Mouse (Mus musculus): ENCODE data around the gene Hoxa9. TPM values are rescaled to one million over a fixed set of nuclear protein-coding genes. Genes with fewer than 3 reads are reported as not detected.

Gene Hoxa9
- polyA plus RNA-seq, 1 experiment from 2014 or later: 0.11 TPM

GRCm38 (mm10) chr6:52185834-52186233 is 45.1 kb downstream of the Hoxa9 start:
- Histone ChIP-seq H3K27ac (no peak overlapping the region), H3K36me3 (ENCODE audit: inconsistent target) (no peaks in the 10 kb centered on the region), H3K79me2 (ENCODE audit: inconsistent target) (no peaks in the 10 kb centered on the region), H3K4me3 (ENCODE audit: inconsistent target) (no peak overlapping the region)
- WGBS (ENCODE audit: missing documents): 83% methylated on average over 3 of the region's 3 CpGs

GRCm38 (mm10) chr6:52185222-52185621 is 45.7 kb downstream of the Hoxa9 start:
- WGBS (ENCODE audit: missing documents): 86% methylated on average over 15 of the region's 19 CpGs
- Histone ChIP-seq H3K36me3 (ENCODE audit: inconsistent target) (no peaks in the 10 kb centered on the region), H3K4me3 (ENCODE audit: inconsistent target) (no peak overlapping the region), H3K27ac (no peak overlapping the region), H3K79me2 (ENCODE audit: inconsistent target) (no peaks in the 10 kb centered on the region)

DNA sequence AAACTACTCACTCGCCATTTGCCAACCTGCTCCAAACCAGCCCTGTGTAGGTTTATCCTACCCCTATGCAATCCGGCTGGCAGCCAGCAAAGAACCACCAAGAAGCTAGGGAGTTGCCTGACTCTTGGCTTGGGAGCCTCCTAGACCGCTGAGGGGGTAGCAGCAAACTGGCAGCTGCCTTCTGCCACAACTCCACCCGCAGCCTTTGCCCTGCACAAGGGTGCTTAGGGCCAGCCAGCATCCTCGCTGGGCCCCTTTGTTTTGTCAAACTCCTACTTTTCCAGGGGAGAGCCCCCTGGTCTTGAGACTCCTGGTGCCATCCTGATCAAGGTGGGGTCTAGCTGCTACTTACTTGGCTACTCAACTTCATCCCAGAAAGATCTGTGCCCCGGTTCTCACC is 46.2 kb downstream of the Hoxa9 start:
- Histone ChIP-seq H3K4me3 (ENCODE audit: inconsistent target) (no peak overlapping the region), H3K36me3 (ENCODE audit: inconsistent target) (no peaks in the 10 kb centered on the region), H3K27ac (no peak overlapping the region), H3K79me2 (ENCODE audit: inconsistent target) (no peaks in the 10 kb centered on the region)
- 85% methylated on average over 6 of the region's 6 CpGs for WGBS (ENCODE audit: missing documents)

GRCm38 (mm10) chr6:52183311-52184080 is 47.4 kb downstream of the Hoxa9 start:
- Histone ChIP-seq H3K36me3 (ENCODE audit: inconsistent target) (no peaks in the 10 kb centered on the region), H3K27ac (no peak overlapping the region), H3K79me2 (ENCODE audit: inconsistent target) (no peaks in the 10 kb centered on the region), H3K4me3 (ENCODE audit: inconsistent target) (no peak overlapping the region)
- 93% methylated on average over 10 of the region's 10 CpGs for WGBS (ENCODE audit: missing documents)

- WGBS (ENCODE audit: missing documents): 100% methylated on average over 1 of the region's 1 CpGs
- H3K36me3 ChIP-seq (ENCODE audit: inconsistent target): no peaks in the 10 kb centered on the region
- H3K4me3 ChIP-seq (ENCODE audit: inconsistent target): no peak overlapping the region
- no peaks in the 10 kb centered on the region for H3K79me2 ChIP-seq (ENCODE audit: inconsistent target)
- no peak overlapping the region for H3K27ac ChIP-seq
Observed at GRCm38 (mm10) chr6:52182793-52183192, 48.1 kb downstream of the Hoxa9 start.

DNA sequence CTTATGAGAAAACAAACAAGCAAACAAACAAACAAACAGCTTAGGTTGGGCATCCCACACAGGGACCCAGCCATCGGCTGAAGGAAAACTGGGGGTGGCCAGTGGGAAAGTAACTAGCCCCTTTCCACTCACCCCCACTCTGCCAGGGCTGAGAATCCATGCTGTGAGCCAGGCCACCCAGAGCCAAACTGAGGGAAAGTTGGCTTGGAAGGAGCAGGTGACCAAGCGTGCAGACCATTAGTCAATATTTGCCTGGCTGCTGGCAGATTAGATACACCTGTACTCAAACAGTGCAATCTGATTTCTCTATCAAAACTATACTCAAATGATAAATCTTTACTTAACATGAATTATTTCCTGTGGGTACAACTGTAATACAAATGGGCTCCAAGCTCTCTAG is 48.9 kb downstream of the Hoxa9 start:
- 100% methylated on average over 2 of the region's 2 CpGs for WGBS (ENCODE audit: missing documents)

GRCm38 (mm10) chr6:52180726-52181125 is 50.2 kb downstream of the Hoxa9 start:
- WGBS (ENCODE audit: missing documents): 100% methylated on average over 3 of the region's 3 CpGs
- Histone ChIP-seq H3K4me3 (ENCODE audit: inconsistent target) (no peak overlapping the region), H3K79me2 (ENCODE audit: inconsistent target) (no peaks in the 10 kb centered on the region), H3K27ac (no peak overlapping the region), H3K36me3 (ENCODE audit: inconsistent target) (no peaks in the 10 kb centered on the region)

More for the DNA sequence above, 48.9 kb downstream of the Hoxa9 start:
- no peaks in the 10 kb centered on the region for H3K36me3 ChIP-seq (ENCODE audit: inconsistent target)
- H3K4me3 ChIP-seq (ENCODE audit: inconsistent target): no peak overlapping the region
- H3K79me2 ChIP-seq (ENCODE audit: inconsistent target): no peaks in the 10 kb centered on the region
- H3K27ac ChIP-seq: no peak overlapping the region

DNA sequence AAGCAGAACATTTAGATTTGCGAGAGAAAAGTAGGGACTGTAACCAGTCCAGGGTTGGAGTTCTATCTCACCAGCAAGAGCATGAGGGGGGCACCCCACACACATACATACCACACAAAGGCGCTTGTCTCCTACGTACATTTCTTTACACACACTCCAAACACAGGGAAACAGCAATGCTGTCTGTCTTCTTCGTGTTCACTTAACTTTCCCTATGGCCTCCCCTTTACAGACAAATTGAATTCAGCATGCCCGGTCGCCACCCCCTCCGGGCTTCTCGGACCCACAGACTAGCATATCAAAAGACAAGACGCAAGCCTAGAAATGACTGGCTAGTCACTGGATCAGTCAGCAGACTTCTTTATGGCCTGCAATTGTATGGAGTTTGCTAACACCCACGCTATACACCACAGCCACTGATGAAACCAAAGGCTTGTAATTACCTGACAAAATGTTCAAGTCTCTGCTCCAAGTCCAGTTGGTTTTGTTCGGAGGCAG is 50.6 kb downstream of the Hoxa9 start:
- Histone ChIP-seq H3K27ac (no peak overlapping the region), H3K36me3 (ENCODE audit: inconsistent target) (no peaks in the 10 kb centered on the region), H3K79me2 (ENCODE audit: inconsistent target) (no peaks in the 10 kb centered on the region), H3K4me3 (ENCODE audit: inconsistent target) (no peak overlapping the region)
- 96% methylated on average over 11 of the region's 11 CpGs for WGBS (ENCODE audit: missing documents)

DNA sequence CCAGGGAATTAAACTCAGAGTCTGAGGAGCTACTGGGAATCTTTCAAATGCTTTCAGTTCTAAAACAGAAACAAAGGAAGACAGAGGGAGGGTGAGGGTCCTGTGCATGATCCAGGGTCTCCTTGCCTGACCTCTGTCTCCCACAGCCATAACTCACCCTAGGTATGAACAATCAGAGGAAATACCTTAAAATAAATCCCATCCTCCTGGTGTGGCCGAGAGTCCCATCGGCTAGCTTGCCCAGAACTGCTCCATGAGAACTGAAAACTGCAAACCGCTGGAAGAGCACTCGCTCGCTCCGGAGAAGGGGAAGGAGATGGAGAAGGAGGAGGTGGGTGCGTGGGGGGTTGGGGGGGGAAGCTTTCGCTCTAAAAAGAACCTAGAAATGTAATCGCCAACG is 51.2 kb downstream of the Hoxa9 start:
- no peaks in the 10 kb centered on the region for H3K36me3 ChIP-seq (ENCODE audit: inconsistent target)
- 93% methylated on average over 8 of the region's 10 CpGs for WGBS (ENCODE audit: missing documents)

DNA sequence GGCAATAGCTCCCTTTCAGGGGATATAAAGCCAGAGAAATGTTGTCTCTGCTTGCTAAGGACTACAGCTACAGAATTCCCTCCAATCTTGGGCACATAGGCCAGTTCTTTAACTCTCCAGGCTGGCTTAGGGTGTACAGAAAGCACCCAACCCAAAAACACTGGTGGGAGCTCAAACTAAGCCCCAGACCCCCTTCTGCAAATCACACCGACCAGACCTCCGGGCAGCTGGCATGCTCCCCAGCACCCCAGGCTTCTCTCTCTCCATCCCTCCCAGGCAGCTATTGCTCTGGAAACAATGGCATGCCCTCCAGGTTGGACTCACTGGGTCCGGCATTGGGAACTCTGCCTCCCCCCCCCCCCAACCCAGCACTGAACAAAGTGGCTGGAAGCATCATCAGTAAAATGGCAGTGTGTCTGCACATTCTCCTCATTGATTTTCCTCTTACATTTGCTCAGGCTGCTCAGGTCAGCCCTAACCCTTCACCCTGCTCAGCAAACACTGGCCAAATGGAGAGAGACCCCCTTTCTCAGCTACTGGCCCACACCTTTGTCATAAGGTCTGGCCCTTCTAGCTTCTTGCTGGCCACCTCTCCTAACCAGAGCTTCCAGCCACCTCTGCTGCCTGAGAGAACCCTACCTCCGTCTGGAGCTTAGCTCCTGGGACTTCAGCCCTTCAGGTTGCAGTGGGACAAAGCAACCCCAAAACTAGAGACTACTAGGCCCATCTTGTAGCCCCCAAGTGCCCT is 51.8 kb downstream of the Hoxa9 start:
- 100% methylated on average over 4 of the region's 4 CpGs for WGBS (ENCODE audit: missing documents)
- H3K4me3 ChIP-seq (ENCODE audit: inconsistent target): no peak overlapping the region
- no peak overlapping the region for H3K27ac ChIP-seq
- no peaks in the 10 kb centered on the region for H3K36me3 ChIP-seq (ENCODE audit: inconsistent target)
- no peaks in the 10 kb centered on the region for H3K79me2 ChIP-seq (ENCODE audit: inconsistent target)

More for the DNA sequence above, 51.2 kb downstream of the Hoxa9 start:
- H3K27ac ChIP-seq: no peak overlapping the region
- H3K79me2 ChIP-seq (ENCODE audit: inconsistent target): no peaks in the 10 kb centered on the region
- no peak overlapping the region for H3K4me3 ChIP-seq (ENCODE audit: inconsistent target)

DNA sequence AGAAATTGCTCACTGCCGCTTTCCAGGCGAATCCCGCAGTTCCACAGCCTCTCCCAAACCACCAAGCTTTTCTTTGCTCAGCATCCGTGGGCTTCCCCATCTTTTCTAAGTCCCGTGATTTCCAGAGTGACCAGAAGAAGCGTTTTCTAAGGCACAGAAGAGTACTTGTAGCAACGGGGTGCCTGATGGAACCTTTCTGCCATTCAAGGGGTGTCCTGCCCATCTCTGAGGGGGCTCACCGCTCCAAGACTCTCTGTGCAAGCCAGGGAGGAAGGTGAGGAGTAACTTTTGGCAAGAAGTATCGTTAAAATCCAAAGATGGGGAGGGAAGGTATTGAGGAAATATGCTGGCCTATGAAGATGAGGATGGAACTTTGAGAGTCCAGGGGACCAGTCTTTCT is 53.1 kb downstream of the Hoxa9 start:
- Histone ChIP-seq H3K79me2 (ENCODE audit: inconsistent target) (no peaks in the 10 kb centered on the region), H3K27ac (no peak overlapping the region), H3K4me3 (ENCODE audit: inconsistent target) (no peak overlapping the region), H3K36me3 (ENCODE audit: inconsistent target) (no peaks in the 10 kb centered on the region)
- WGBS (ENCODE audit: missing documents): 96% methylated on average over 9 of the region's 9 CpGs

GRCm38 (mm10) chr6:52177061-52177735 is 53.7 kb downstream of the Hoxa9 start, which contains the start of gene 5730596B20Rik:
Gene 5730596B20Rik, plus strand, starts transcription at chr6:52177498.
- no peaks in the 10 kb centered on the region for H3K36me3 ChIP-seq (ENCODE audit: inconsistent target)
- H3K4me3 ChIP-seq (ENCODE audit: inconsistent target): no peak within 1 kb of the TSS
- 87% methylated on average over 36 of the region's 36 CpGs for WGBS (ENCODE audit: missing documents)
- H3K79me2 ChIP-seq (ENCODE audit: inconsistent target): no peaks in the 10 kb centered on the region
- H3K27ac ChIP-seq: no peak within 1 kb of the TSS

DNA sequence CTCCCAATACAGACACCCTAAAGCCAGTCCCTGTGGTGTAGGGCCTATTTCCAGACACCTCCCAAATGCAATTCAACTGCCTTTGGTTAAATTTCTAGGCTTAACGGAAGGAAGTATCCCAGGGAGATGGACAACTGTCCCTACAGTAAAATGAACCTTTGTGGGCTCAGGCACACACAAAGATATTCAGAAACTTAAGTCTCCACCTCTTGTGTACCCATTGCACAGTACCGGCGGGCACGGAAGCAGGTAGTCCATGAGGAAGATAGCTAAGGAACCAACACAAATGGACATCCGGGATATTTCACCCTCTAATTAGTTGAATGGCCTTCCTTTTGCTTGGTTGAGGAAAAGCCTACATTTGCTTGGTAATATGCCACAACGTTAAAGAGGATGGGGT is 54.5 kb downstream of the Hoxa9 start:
- Histone ChIP-seq H3K27ac (no peak overlapping the region), H3K79me2 (ENCODE audit: inconsistent target) (no peaks in the 10 kb centered on the region), H3K36me3 (ENCODE audit: inconsistent target) (no peaks in the 10 kb centered on the region), H3K4me3 (ENCODE audit: inconsistent target) (no peak overlapping the region)
- WGBS (ENCODE audit: missing documents): 95% methylated on average over 6 of the region's 6 CpGs

DNA sequence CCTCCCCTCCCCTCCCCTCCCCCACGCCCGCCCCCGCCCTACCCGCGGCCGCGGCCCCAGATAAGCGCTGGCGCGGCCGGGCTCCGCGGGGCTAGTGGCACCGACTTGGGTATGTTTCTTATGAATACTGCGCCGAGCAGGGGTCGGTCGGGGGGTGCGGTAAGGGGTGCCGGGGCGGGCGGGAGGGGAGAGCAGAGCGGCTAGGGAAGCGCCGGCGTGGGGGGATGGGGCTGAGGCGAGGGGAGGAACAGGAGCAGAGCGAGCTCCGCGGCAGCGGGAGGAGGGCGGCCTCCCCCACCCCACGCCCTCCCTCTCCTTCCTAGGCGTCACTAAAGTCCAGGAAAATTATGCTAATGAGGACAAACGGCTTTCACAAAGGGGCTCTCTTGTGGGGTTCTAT is 55.0 kb downstream of the Hoxa9 start:
- H3K27ac ChIP-seq: no peak overlapping the region
- no peaks in the 10 kb centered on the region for H3K36me3 ChIP-seq (ENCODE audit: inconsistent target)
- no peaks in the 10 kb centered on the region for H3K79me2 ChIP-seq (ENCODE audit: inconsistent target)
- no peak overlapping the region for H3K4me3 ChIP-seq (ENCODE audit: inconsistent target)
- 39% methylated on average over 19 of the region's 35 CpGs for WGBS (ENCODE audit: missing documents)
